Mouse (Mus musculus): ENCODE measurements at regions not wholly inside any gene's neighbourhood (a gene's known extent, or its start where the extent isn't known, plus 50 kb on each side); places are given as distances from the start of the nearest gene placed in this dataset.

- in situ Hi-C loops (cut with MboI; ENCODE audit: low sequenced_read_pairs in 2 of 2, unreplicated experiment in 2 of 2), result no loop called here
Measured at GRCm38 (mm10) chr8:30551051-30551450, 2877.5 kb upstream of the 5930422O12Rik start.

GRCm38 (mm10) chr8:30557429-30557828 is 2871.1 kb upstream of the 5930422O12Rik start:
- Histone ChIP-seq H3K27ac (ENCODE audit: insufficient read depth, low read depth, low read length, poor library complexity, severe bottlenecking) (no peak overlapping the region), H3K9me3 (ENCODE audit: control insufficient read depth, insufficient read depth, low read depth, low read length) (no peaks in the 10 kb centered on the region), H3K4me3 (ENCODE audit: insufficient read depth in 1 of 2, low read depth in 1 of 2, low read length in 2 of 2, poor library complexity in 1 of 2, severe bottlenecking in 1 of 2) (no peak overlapping the region), H3K9ac (ENCODE audit: insufficient read depth, low read depth, low read length, poor library complexity, severe bottlenecking) (no peak overlapping the region), H3K36me3 (ENCODE audit: control insufficient read depth, insufficient read depth, low read length, poor library complexity, severe bottlenecking) (no peaks in the 10 kb centered on the region), H3K4me1 (ENCODE audit: control insufficient read depth in 2 of 2, insufficient read depth in 2 of 2, low read length in 2 of 2, poor library complexity in 1 of 2) (no peaks in the 10 kb centered on the region)
- in situ Hi-C loops (cut with MboI; ENCODE audit: low sequenced_read_pairs in 2 of 2, unreplicated experiment in 2 of 2), result no loop called here
- DNase-seq (ENCODE audit: low read depth, low spot score), result no peak
- TF ChIP-seq MAFK (IDR thresholded peaks at IDR 0.05; ENCODE audit: insufficient read depth, low read depth, low read length), result no peak
- TF ChIP-seq CHD2 (IDR thresholded peaks at IDR 0.05; ENCODE audit: low read depth, low read length), result no peak
- no peak for TF ChIP-seq ZC3H11A (IDR thresholded peaks at IDR 0.05; ENCODE audit: borderline replicate concordance, low read depth, low read length)
- no peak for TF ChIP-seq HCFC1 (IDR thresholded peaks at IDR 0.05; ENCODE audit: borderline replicate concordance, insufficient read depth, low read length)
- TF ChIP-seq ZNF384 (IDR thresholded peaks at IDR 0.05; ENCODE audit: low read depth, low read length), result no peak

More at GRCm38 (mm10) chr8:30551051-30551450, 2877.5 kb upstream of the 5930422O12Rik start:
- Histone ChIP-seq H3K36me3 (ENCODE audit: control insufficient read depth, insufficient read depth, low read length, poor library complexity, severe bottlenecking) (no peaks in the 10 kb centered on the region), H3K4me3 (ENCODE audit: insufficient read depth in 1 of 2, low read depth in 1 of 2, low read length in 2 of 2, poor library complexity in 1 of 2, severe bottlenecking in 1 of 2) (no peak overlapping the region), H3K4me1 (ENCODE audit: control insufficient read depth in 2 of 2, insufficient read depth in 2 of 2, low read length in 2 of 2, poor library complexity in 1 of 2) (no peaks in the 10 kb centered on the region), H3K27ac (ENCODE audit: insufficient read depth, low read depth, low read length, poor library complexity, severe bottlenecking) (no peak overlapping the region), H3K9ac (ENCODE audit: insufficient read depth, low read depth, low read length, poor library complexity, severe bottlenecking) (no peak overlapping the region), H3K9me3 (ENCODE audit: control insufficient read depth, insufficient read depth, low read depth, low read length) (no peaks in the 10 kb centered on the region)
- TF ChIP-seq HCFC1 (IDR thresholded peaks at IDR 0.05; ENCODE audit: borderline replicate concordance, insufficient read depth, low read length) (no peak), MAFK (IDR thresholded peaks at IDR 0.05; ENCODE audit: insufficient read depth, low read depth, low read length) (no peak), ZC3H11A (IDR thresholded peaks at IDR 0.05; ENCODE audit: borderline replicate concordance, low read depth, low read length) (no peak), ZNF384 (IDR thresholded peaks at IDR 0.05; ENCODE audit: low read depth, low read length) (no peak), CHD2 (IDR thresholded peaks at IDR 0.05; ENCODE audit: low read depth, low read length) (no peak)
- no peak for DNase-seq (ENCODE audit: low read depth, low spot score)

- TF ChIP-seq MAFK (IDR thresholded peaks at IDR 0.05; ENCODE audit: insufficient read depth, low read depth, low read length) (no peak), ZNF384 (IDR thresholded peaks at IDR 0.05; ENCODE audit: low read depth, low read length) (no peak), ZC3H11A (IDR thresholded peaks at IDR 0.05; ENCODE audit: borderline replicate concordance, low read depth, low read length) (no peak), CHD2 (IDR thresholded peaks at IDR 0.05; ENCODE audit: low read depth, low read length) (no peak), HCFC1 (IDR thresholded peaks at IDR 0.05; ENCODE audit: borderline replicate concordance, insufficient read depth, low read length) (no peak)
- Histone ChIP-seq H3K9ac (ENCODE audit: insufficient read depth, low read depth, low read length, poor library complexity, severe bottlenecking) (no peak overlapping the region), H3K4me3 (ENCODE audit: insufficient read depth in 1 of 2, low read depth in 1 of 2, low read length in 2 of 2, poor library complexity in 1 of 2, severe bottlenecking in 1 of 2) (no peak overlapping the region), H3K4me1 (ENCODE audit: control insufficient read depth in 2 of 2, insufficient read depth in 2 of 2, low read length in 2 of 2, poor library complexity in 1 of 2) (no peaks in the 10 kb centered on the region), H3K9me3 (ENCODE audit: control insufficient read depth, insufficient read depth, low read depth, low read length) (no peaks in the 10 kb centered on the region), H3K27ac (ENCODE audit: insufficient read depth, low read depth, low read length, poor library complexity, severe bottlenecking) (no peak overlapping the region), H3K36me3 (ENCODE audit: control insufficient read depth, insufficient read depth, low read length, poor library complexity, severe bottlenecking) (no peaks in the 10 kb centered on the region)
- no peak for DNase-seq (ENCODE audit: low read depth, low spot score)
- in situ Hi-C loops (cut with MboI; ENCODE audit: low sequenced_read_pairs in 2 of 2, unreplicated experiment in 2 of 2), result no loop called here
Measured at GRCm38 (mm10) chr8:30561323-30562207, 2866.9 kb upstream of the 5930422O12Rik start.

- Histone ChIP-seq H3K36me3 (ENCODE audit: control insufficient read depth, insufficient read depth, low read length, poor library complexity, severe bottlenecking) (no peaks in the 10 kb centered on the region), H3K27ac (ENCODE audit: insufficient read depth, low read depth, low read length, poor library complexity, severe bottlenecking) (no peak overlapping the region), H3K4me3 (ENCODE audit: insufficient read depth in 1 of 2, low read depth in 1 of 2, low read length in 2 of 2, poor library complexity in 1 of 2, severe bottlenecking in 1 of 2) (no peak overlapping the region), H3K4me1 (ENCODE audit: control insufficient read depth in 2 of 2, insufficient read depth in 2 of 2, low read length in 2 of 2, poor library complexity in 1 of 2) (no peaks in the 10 kb centered on the region), H3K9me3 (ENCODE audit: control insufficient read depth, insufficient read depth, low read depth, low read length) (no peaks in the 10 kb centered on the region), H3K9ac (ENCODE audit: insufficient read depth, low read depth, low read length, poor library complexity, severe bottlenecking) (no peak overlapping the region)
- no peak for DNase-seq (ENCODE audit: low read depth, low spot score)
- TF ChIP-seq ZC3H11A (IDR thresholded peaks at IDR 0.05; ENCODE audit: borderline replicate concordance, low read depth, low read length), result no peak
- TF ChIP-seq CHD2 (IDR thresholded peaks at IDR 0.05; ENCODE audit: low read depth, low read length), result no peak
- no peak for TF ChIP-seq ZNF384 (IDR thresholded peaks at IDR 0.05; ENCODE audit: low read depth, low read length)
- no peak for TF ChIP-seq HCFC1 (IDR thresholded peaks at IDR 0.05; ENCODE audit: borderline replicate concordance, insufficient read depth, low read length)
- no peak for TF ChIP-seq MAFK (IDR thresholded peaks at IDR 0.05; ENCODE audit: insufficient read depth, low read depth, low read length)
- in situ Hi-C loops (cut with MboI; ENCODE audit: low sequenced_read_pairs in 2 of 2, unreplicated experiment in 2 of 2), result no loop called here
Measured at GRCm38 (mm10) chr8:30569799-30570198, 2858.7 kb upstream of the 5930422O12Rik start.
